Mouse (Mus musculus) kidney, embryonic 15.5 days (tissue): ENCODE results near the gene Scyl1. TPM values are rescaled to one million over a fixed set of nuclear protein-coding genes. Genes with fewer than 3 reads are reported as not detected.
A peak's percentile ranks its signal among the peaks of the same experiment; 100 is the strongest.
"Not testable (repeated sequence)": the region's sequence is repeated elsewhere in the genome, so short reads cannot be mapped to it uniquely, and the experiment has no call there.

Experiments used
- ATAC-seq: fragments of 200-750 bp; cut with Nextera tagmentation; replicated peaks from 2 replicates; pipeline ENCODE4 v1.8.0; 2017; ENCODE audit warnings: moderate TSS enrichment; ENCODE audit not compliant: low FRiP score
- H3K27ac ChIP-seq: fragments of 300-500 bp; sonication (generic); 2 replicates; pipeline ENCODE4 v1.5.1; 2015; ENCODE audit warnings: mild to moderate bottlenecking, inconsistent platforms
- H3K27me3 ChIP-seq: fragments of 300-500 bp; sonication (generic); 2 replicates; pipeline ENCODE4 v1.6.1; 2015; ENCODE audit warnings: inconsistent platforms
- H3K36me3 ChIP-seq: fragments of 300-500 bp; sonication (generic); 2 replicates; pipeline ENCODE4 v1.6.1; 2015; ENCODE audit warnings: inconsistent platforms
- H3K4me1 ChIP-seq: fragments of 300-500 bp; sonication (generic); 2 replicates; pipeline ENCODE4 v1.6.1; 2015; ENCODE audit warnings: inconsistent platforms
- H3K4me2 ChIP-seq: fragments of 300-500 bp; sonication (generic); 2 replicates; pipeline ENCODE4 v1.6.1; 2015; ENCODE audit warnings: moderate library complexity, mild to moderate bottlenecking, inconsistent platforms
- H3K4me3 ChIP-seq: fragments of 300-500 bp; sonication (generic); replicated peaks from 2 replicates; pipeline ENCODE4 v1.5.1; 2015; ENCODE audit warnings: mild to moderate bottlenecking, inconsistent platforms
- H3K9ac ChIP-seq: fragments of 300-500 bp; sonication (generic); 2 replicates; pipeline ENCODE4 v1.6.1; 2015; ENCODE audit warnings: mild to moderate bottlenecking, inconsistent platforms
- H3K9me3 ChIP-seq: fragments of 300-500 bp; sonication (generic); replicated peaks from 2 replicates; pipeline ENCODE4 v1.6.1; 2016; ENCODE audit warnings: inconsistent platforms
- WGBS: fragments of 180-500 bp; shearing (Covaris S2); methylation state at CpG from one replicate; pipeline ENCODE4 v1.1.7; 2015; ENCODE audit warnings: mixed read lengths; 5-methylcytosine and 5-hydroxymethylcytosine counted together
- polyA plus RNA-seq: library from polyadenylated mRNA; unstranded; fragments of >200 nt; fragmentation: Nextera tagmentation; extraction: Ambion mirVana; gene quantifications from 2 replicates; pipeline ENCODE4 v1.2.1, GENCODE M21; 2015

Scyl1 gene
- polyA plus RNA-seq, 1 experiment from 2014 or later, result 76.0 TPM

GRCm38 (mm10) chr19:5794771-5795576 lies 23.8 kb upstream of the Scyl1 start:
- Histone ChIP-seq H3K27me3 (no peaks in the 10 kb centered on the region), H3K4me1 (peaks cover 35% of the 10 kb centered on the region), H3K27ac (peak overlapping the region; percentile 78), H3K9ac (0 out of 2 replicates have a peak overlapping the region, but pooled peaks have one; percentile 21), H3K36me3 (peaks cover 40% of the 10 kb centered on the region), H3K9me3 (no peaks in the 10 kb centered on the region), H3K4me2 (peak overlapping the region; percentile 77), H3K4me3 (peak overlapping the region; percentile 70)
- ATAC-seq, result peak; percentile 47
- WGBS, result 30% methylated on average over 5 of the region's 5 CpGs

GRCm38 (mm10) chr19:5793917-5794770 lies 22.9 kb upstream of the Scyl1 start:
- H3K36me3 ChIP-seq, result peaks cover 40% of the 10 kb centered on the region
- not testable (repeated sequence) for H3K27me3 ChIP-seq, H3K9ac ChIP-seq, H3K4me2 ChIP-seq, H3K9me3 ChIP-seq, H3K4me3 ChIP-seq
- WGBS, result 18% methylated on average over 7 of the region's 7 CpGs
- peak overlapping the region; percentile 86 for H3K27ac ChIP-seq
- H3K4me1 ChIP-seq, result peaks cover 35% of the 10 kb centered on the region
- peak; percentile 49 for ATAC-seq

GRCm38 (mm10) chr19:5793116-5793515 lies 21.9 kb upstream of the Scyl1 start:
- Histone ChIP-seq H3K9ac (no peak overlapping the region), H3K36me3 (peaks cover 34% of the 10 kb centered on the region), H3K27ac (peak overlapping the region; percentile 86), H3K4me3 (no peak overlapping the region), H3K9me3 (no peaks in the 10 kb centered on the region), H3K4me2 (no peak overlapping the region), H3K27me3 (no peaks in the 10 kb centered on the region), H3K4me1 (peaks cover 35% of the 10 kb centered on the region)
- peak; percentile 46 for ATAC-seq
- WGBS, result 3% methylated on average over 2 of the region's 2 CpGs

GRCm38 (mm10) chr19:5791329-5791728 lies 20.1 kb upstream of the Scyl1 start:
- ATAC-seq, result no peak
- Histone ChIP-seq H3K9ac (no peak overlapping the region), H3K27ac (no peak overlapping the region), H3K27me3 (no peaks in the 10 kb centered on the region), H3K9me3 (no peaks in the 10 kb centered on the region), H3K36me3 (peaks cover 16% of the 10 kb centered on the region), H3K4me1 (peaks cover 35% of the 10 kb centered on the region), H3K4me3 (no peak overlapping the region), H3K4me2 (no peak overlapping the region)
- 68% methylated on average over 4 of the region's 4 CpGs for WGBS

GRCm38 (mm10) chr19:5789066-5789465 lies 17.8 kb upstream of the Scyl1 start:
- Histone ChIP-seq H3K27me3 (no peaks in the 10 kb centered on the region), H3K4me1 (peaks cover 16% of the 10 kb centered on the region), H3K4me3 (no peak overlapping the region), H3K36me3 (no peaks in the 10 kb centered on the region), H3K27ac (no peak overlapping the region), H3K9ac (no peak overlapping the region), H3K9me3 (no peaks in the 10 kb centered on the region), H3K4me2 (no peak overlapping the region)
- no peak for ATAC-seq
- 65% methylated on average over 5 of the region's 5 CpGs for WGBS

GRCm38 (mm10) chr19:5788620-5789019 lies 17.4 kb upstream of the Scyl1 start:
- Histone ChIP-seq H3K4me1 (peaks cover 12% of the 10 kb centered on the region), H3K27me3 (no peaks in the 10 kb centered on the region), H3K9me3 (no peaks in the 10 kb centered on the region), H3K4me2 (no peak overlapping the region), H3K4me3 (no peak overlapping the region), H3K9ac (no peak overlapping the region), H3K27ac (no peak overlapping the region), H3K36me3 (no peaks in the 10 kb centered on the region)
- WGBS, result 85% methylated on average over 7 of the region's 7 CpGs
- no peak for ATAC-seq

- Histone ChIP-seq H3K4me3 (no peak overlapping the region), H3K4me1 (peaks cover 12% of the 10 kb centered on the region), H3K9ac (no peak overlapping the region), H3K27me3 (no peaks in the 10 kb centered on the region), H3K36me3 (no peaks in the 10 kb centered on the region), H3K9me3 (no peaks in the 10 kb centered on the region), H3K4me2 (no peak overlapping the region), H3K27ac (no peak overlapping the region)
- no peak for ATAC-seq
- 86% methylated on average over 7 of the region's 7 CpGs for WGBS
Measured at GRCm38 (mm10) chr19:5787920-5788319, 16.7 kb upstream of the Scyl1 start.

GRCm38 (mm10) chr19:5787128-5787635 lies 16.0 kb upstream of the Scyl1 start:
- Histone ChIP-seq H3K4me1 (peaks cover 12% of the 10 kb centered on the region), H3K4me3 (no peak overlapping the region), H3K9ac (no peak overlapping the region), H3K4me2 (no peak overlapping the region), H3K27ac (no peak overlapping the region), H3K9me3 (no peaks in the 10 kb centered on the region), H3K36me3 (no peaks in the 10 kb centered on the region), H3K27me3 (no peaks in the 10 kb centered on the region)
- WGBS, result 10% methylated on average over 8 of the region's 8 CpGs
- peak; percentile 73 for ATAC-seq

- 10% methylated on average over 12 of the region's 12 CpGs for WGBS
- H3K27ac ChIP-seq, result peak overlapping the region; percentile 51
Measured at GRCm38 (mm10) chr19:5786441-5787114, 15.4 kb upstream of the Scyl1 start.

GRCm38 (mm10) chr19:5784958-5785577 lies 13.8 kb upstream of the Scyl1 start:
- Histone ChIP-seq H3K9me3 (no peaks in the 10 kb centered on the region), H3K27me3 (no peaks in the 10 kb centered on the region), H3K27ac (no peak overlapping the region), H3K4me3 (no peak overlapping the region), H3K36me3 (no peaks in the 10 kb centered on the region), H3K9ac (no peak overlapping the region), H3K4me1 (peaks cover 12% of the 10 kb centered on the region), H3K4me2 (no peak overlapping the region)
- WGBS, result 56% methylated on average over 10 of the region's 10 CpGs
- ATAC-seq, result no peak

More at GRCm38 (mm10) chr19:5786441-5787114, 15.4 kb upstream of the Scyl1 start:
- Histone ChIP-seq H3K9me3 (no peaks in the 10 kb centered on the region), H3K27me3 (no peaks in the 10 kb centered on the region), H3K36me3 (no peaks in the 10 kb centered on the region), H3K9ac (peak overlapping the region; percentile 31; the same call in 1 of the 2 replicates), H3K4me2 (no peak overlapping the region), H3K4me3 (no peak overlapping the region), H3K4me1 (peaks cover 12% of the 10 kb centered on the region)
- peak; percentile 83 for ATAC-seq

GRCm38 (mm10) chr19:5782121-5782520 lies 10.9 kb upstream of the Scyl1 start:
- no peak overlapping the region for H3K9ac ChIP-seq
- peaks cover 6% of the 10 kb centered on the region for H3K4me1 ChIP-seq
- H3K36me3 ChIP-seq, result no peaks in the 10 kb centered on the region
- H3K9me3 ChIP-seq, result no peaks in the 10 kb centered on the region
- H3K27me3 ChIP-seq, result no peaks in the 10 kb centered on the region
- no peak for ATAC-seq
- no peak overlapping the region for H3K4me2 ChIP-seq
- H3K27ac ChIP-seq, result no peak overlapping the region
- 69% methylated on average over 1 of the region's 1 CpGs for WGBS
- H3K4me3 ChIP-seq, result no peak overlapping the region
